Mouse (Mus musculus) cerebellum, adult 2 months (tissue): ENCODE results near the gene Mid1. TPM values are rescaled to one million over a fixed set of nuclear protein-coding genes. Genes with fewer than 3 reads are reported as not detected.
A peak's percentile ranks its signal among the peaks of the same experiment; 100 is the strongest.

Experiments used
- DNase-seq, 2 experiments: peaks; one replicate each; pipeline ENCODE4 v3.0.0; 2021
- H3K27ac ChIP-seq: fragments of 200-500 bp; 2 replicates; pipeline ENCODE4 v1.5.1; 2012; ENCODE audit warnings: low read length, control low read depth, inconsistent platforms; ENCODE audit not compliant: insufficient read depth
- H3K27me3 ChIP-seq: fragments of 200-500 bp; 2 replicates; pipeline ENCODE4 v1.6.1; 2012; ENCODE audit warnings: inconsistent platforms, mild to moderate bottlenecking, low read length, moderate library complexity; ENCODE audit not compliant: control insufficient read depth, insufficient read depth
- H3K4me1 ChIP-seq: fragments of 200-500 bp; 2 replicates; pipeline ENCODE4 v1.6.1; 2011; ENCODE audit warnings: low read length; ENCODE audit not compliant: control insufficient read depth, insufficient read depth
- H3K4me3 ChIP-seq: fragments of 200-500 bp; replicated peaks from 2 replicates; pipeline ENCODE3; 2011; ENCODE audit warnings: mild to moderate bottlenecking, low read depth, low read length, control low read depth; ENCODE audit not compliant: insufficient read depth
- CTCF ChIP-seq: fragments of 200-500 bp; IDR thresholded peaks from 2 replicates; pipeline ENCODE4 v1.5.1; 2011; ENCODE audit warnings: low read depth, mild to moderate bottlenecking, control low read depth, low read length, moderate library complexity, borderline replicate concordance; ENCODE audit not compliant: insufficient read depth
- POLR2A ChIP-seq: fragments of 200-500 bp; IDR thresholded peaks from 2 replicates; pipeline ENCODE4 v1.6.1; 2011; ENCODE audit warnings: low read length, control low read depth, borderline replicate concordance; ENCODE audit not compliant: insufficient read depth
- WGBS: fragments of 180-500 bp; shearing (Covaris S2); methylation state at CpG from one replicate; pipeline ENCODE4 v1.1.7; 2018; 5-methylcytosine and 5-hydroxymethylcytosine counted together
- polyA plus RNA-seq: library from polyadenylated mRNA; depleted of rRNA; stranded (reverse); fragments of >200 nt; gene quantifications from 2 replicates; pipeline ENCODE4 v1.2.3, GENCODE M21; 2012

Gene Mid1
- polyA plus RNA-seq, 1 experiment = 134 TPM

GRCm38 (mm10) chrX:169797148-169797547 is 112.1 kb downstream of the Mid1 start:
- 52% methylated on average over 3 of the region's 3 CpGs for WGBS
- H3K4me1 ChIP-seq = no peaks in the 10 kb centered on the region
- H3K4me3 ChIP-seq = no peak overlapping the region
- no peaks in the 10 kb centered on the region for H3K27me3 ChIP-seq
- no peak for TF ChIP-seq POLR2A
- no peak for TF ChIP-seq CTCF
- DNase-seq = no peak
- no peak overlapping the region for H3K27ac ChIP-seq

- TF ChIP-seq POLR2A (no peak), CTCF (no peak)
Observed at GRCm38 (mm10) chrX:169798987-169799680, 114.1 kb downstream of the Mid1 start.

GRCm38 (mm10) chrX:169800238-169800637 is 115.2 kb downstream of the Mid1 start:
- WGBS = 66% methylated on average over 4 of the region's 4 CpGs
- no peak for DNase-seq
- TF ChIP-seq POLR2A (no peak), CTCF (no peak)
- no peaks in the 10 kb centered on the region for H3K27me3 ChIP-seq
- H3K27ac ChIP-seq = no peak overlapping the region
- H3K4me3 ChIP-seq = no peak overlapping the region
- H3K4me1 ChIP-seq = no peaks in the 10 kb centered on the region

More at GRCm38 (mm10) chrX:169798987-169799680, 114.1 kb downstream of the Mid1 start:
- H3K27me3 ChIP-seq = no peaks in the 10 kb centered on the region
- no peak overlapping the region for H3K4me3 ChIP-seq
- peak; percentile 10 to 57 for DNase-seq
- no peak overlapping the region for H3K27ac ChIP-seq
- no peaks in the 10 kb centered on the region for H3K4me1 ChIP-seq
- WGBS = 3% methylated on average over 11 of the region's 11 CpGs

- no peaks in the 10 kb centered on the region for H3K4me1 ChIP-seq
- H3K27ac ChIP-seq = no peak overlapping the region
- H3K27me3 ChIP-seq = no peaks in the 10 kb centered on the region
- H3K4me3 ChIP-seq = no peak overlapping the region
- WGBS = 66% methylated on average over 5 of the region's 5 CpGs
- no peak for DNase-seq
- TF ChIP-seq CTCF (no peak), POLR2A (no peak)
Observed at GRCm38 (mm10) chrX:169805791-169806190, 120.8 kb downstream of the Mid1 start.

- 78% methylated on average over 3 of the region's 3 CpGs for WGBS
- Histone ChIP-seq H3K27me3 (no peaks in the 10 kb centered on the region), H3K4me1 (no peaks in the 10 kb centered on the region), H3K27ac (no peak overlapping the region), H3K4me3 (no peak overlapping the region)
- no peak for TF ChIP-seq POLR2A
- TF ChIP-seq CTCF = no peak
- DNase-seq = no peak
Observed at GRCm38 (mm10) chrX:169807744-169808143, 122.7 kb downstream of the Mid1 start.

- no peak overlapping the region for H3K27ac ChIP-seq
- no peak for DNase-seq
- TF ChIP-seq POLR2A (no peak), CTCF (no peak)
- no peak overlapping the region for H3K4me3 ChIP-seq
- no peaks in the 10 kb centered on the region for H3K27me3 ChIP-seq
- 44% methylated on average over 5 of the region's 5 CpGs for WGBS
- H3K4me1 ChIP-seq = peaks cover 3% of the 10 kb centered on the region; the same call in 1 of the 2 replicates
Observed at GRCm38 (mm10) chrX:169811318-169811717, 126.3 kb downstream of the Mid1 start.

- no peaks in the 10 kb centered on the region for H3K27me3 ChIP-seq
- H3K4me3 ChIP-seq = no peak overlapping the region
- no peak for DNase-seq
- WGBS = 96% methylated on average over 2 of the region's 2 CpGs
- no peak overlapping the region for H3K27ac ChIP-seq
- H3K4me1 ChIP-seq = peaks cover 3% of the 10 kb centered on the region; the same call in 1 of the 2 replicates
- TF ChIP-seq CTCF (no peak), POLR2A (no peak)
Observed at GRCm38 (mm10) chrX:169811783-169812182, 126.8 kb downstream of the Mid1 start.

GRCm38 (mm10) chrX:169813673-169814072 is 128.7 kb downstream of the Mid1 start:
- no peak for TF ChIP-seq POLR2A
- DNase-seq = peak; percentile 12 to 60
- WGBS = 22% methylated on average over 1 of the region's 1 CpGs
- Histone ChIP-seq H3K27me3 (no peaks in the 10 kb centered on the region), H3K4me1 (peaks cover 3% of the 10 kb centered on the region; the same call in 1 of the 2 replicates), H3K4me3 (no peak overlapping the region), H3K27ac (no peak overlapping the region)
